Mouse (Mus musculus): ENCODE data around the gene Tnfaip3.
A peak's percentile ranks its signal among the peaks of the same experiment; 100 is the strongest.

Tnfaip3 gene

DNA sequence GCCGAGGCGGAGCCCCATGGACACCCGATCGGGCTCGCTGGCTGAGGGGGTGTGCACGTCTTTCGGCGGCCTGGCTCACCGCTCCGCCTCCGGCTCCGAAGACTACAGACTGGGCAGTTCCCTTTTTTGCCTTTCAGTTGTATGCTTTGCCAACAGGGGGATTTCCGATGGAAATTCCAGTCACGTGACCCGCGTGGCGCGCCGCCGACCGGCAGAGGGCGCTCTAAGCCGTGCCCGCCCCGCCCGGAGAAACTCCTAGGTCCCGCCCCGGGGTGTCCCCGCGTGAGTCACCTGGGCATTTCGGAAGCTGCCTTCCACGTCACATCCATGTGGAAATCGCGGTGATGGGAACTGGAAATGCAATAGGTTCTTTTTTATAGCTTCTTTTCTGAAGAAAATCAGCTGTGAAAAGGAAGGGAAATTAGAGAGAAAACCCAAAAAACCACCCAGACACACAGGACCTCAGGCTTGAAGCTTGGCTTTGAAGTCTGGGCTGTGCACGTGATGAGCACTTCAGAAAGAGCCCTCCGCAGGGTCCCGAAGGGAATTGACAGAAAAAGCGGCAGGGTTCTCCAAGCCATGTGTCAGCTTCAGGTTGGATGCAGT lies at the start of gene Tnfaip3:
Gene Tnfaip3, minus strand, starts transcription at position 401 of the 606 bp plus-strand sequence.
- peak; percentile 96 for DNase-seq (ENCODE audit: low spot score)

DNA sequence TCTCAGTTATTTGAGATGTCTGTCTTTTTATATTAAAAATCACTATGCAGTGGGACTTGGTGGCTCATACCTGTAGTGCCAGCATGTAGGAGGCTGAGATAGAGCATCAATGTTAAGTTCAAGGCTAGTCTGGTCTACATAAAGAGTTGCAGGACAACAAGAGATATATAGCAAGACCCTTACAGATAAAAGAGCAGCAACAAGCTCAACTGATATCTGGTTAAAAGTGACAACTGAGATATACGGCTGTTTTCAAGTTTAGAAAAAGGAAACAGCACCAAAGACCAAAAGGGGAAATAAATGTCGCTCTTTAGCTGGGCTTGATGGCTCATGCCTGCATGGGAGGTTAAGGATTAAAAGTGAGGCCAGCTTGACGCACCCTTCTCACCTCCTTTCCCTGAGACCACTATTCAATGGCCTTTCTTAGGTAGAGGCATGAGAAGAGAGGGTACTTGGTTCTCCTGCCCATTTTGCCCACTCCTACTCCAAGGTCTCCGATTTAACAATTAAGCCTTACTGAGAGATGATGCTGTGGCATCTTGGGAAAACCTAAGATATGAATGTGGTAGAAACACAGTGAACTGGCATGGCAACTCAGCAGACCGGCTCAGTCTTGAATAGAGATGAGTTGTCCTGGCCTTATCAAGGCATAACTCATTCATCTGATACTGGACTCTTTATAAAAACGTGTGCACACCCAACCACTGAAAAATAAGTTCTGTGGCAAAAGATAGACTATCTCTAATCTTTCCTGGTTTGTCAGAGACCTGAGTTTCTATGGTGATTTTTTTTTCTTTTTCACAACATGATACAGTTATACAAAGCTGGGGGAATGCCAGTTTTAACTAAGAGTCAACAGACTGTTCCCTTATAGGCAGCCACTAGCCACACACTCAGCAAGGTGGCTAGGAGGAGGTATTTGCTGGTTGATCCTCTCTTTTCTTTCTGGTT lies 49.5 kb upstream of the Tnfaip3 start:
- DNase-seq (ENCODE audit: low spot score) = no peak

DNA sequence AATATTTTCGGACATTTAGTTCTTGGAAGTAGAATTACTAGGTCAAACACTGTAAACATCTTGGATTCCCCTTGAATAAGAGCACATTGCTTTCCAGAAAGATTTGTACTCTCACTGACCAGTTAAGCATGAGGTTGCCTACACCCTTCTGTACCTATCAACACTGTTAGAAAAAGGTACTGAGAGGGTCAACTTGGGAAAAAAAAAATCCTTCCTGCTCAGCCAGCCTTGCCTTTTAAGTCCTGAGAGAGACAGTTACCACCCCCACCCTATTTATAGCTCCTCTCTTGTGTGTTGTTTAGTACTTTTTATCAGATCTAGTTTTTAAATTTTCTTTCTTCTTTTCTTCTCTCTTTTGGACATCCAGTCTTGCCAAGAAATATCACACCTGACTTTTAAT lies 48.2 kb upstream of the Tnfaip3 start:
- DNase-seq (ENCODE audit: low spot score) = no peak

GRCm38 (mm10) chr10:19063208-19063607 lies 47.8 kb upstream of the Tnfaip3 start:
- no peak for DNase-seq (ENCODE audit: low spot score)

DNA sequence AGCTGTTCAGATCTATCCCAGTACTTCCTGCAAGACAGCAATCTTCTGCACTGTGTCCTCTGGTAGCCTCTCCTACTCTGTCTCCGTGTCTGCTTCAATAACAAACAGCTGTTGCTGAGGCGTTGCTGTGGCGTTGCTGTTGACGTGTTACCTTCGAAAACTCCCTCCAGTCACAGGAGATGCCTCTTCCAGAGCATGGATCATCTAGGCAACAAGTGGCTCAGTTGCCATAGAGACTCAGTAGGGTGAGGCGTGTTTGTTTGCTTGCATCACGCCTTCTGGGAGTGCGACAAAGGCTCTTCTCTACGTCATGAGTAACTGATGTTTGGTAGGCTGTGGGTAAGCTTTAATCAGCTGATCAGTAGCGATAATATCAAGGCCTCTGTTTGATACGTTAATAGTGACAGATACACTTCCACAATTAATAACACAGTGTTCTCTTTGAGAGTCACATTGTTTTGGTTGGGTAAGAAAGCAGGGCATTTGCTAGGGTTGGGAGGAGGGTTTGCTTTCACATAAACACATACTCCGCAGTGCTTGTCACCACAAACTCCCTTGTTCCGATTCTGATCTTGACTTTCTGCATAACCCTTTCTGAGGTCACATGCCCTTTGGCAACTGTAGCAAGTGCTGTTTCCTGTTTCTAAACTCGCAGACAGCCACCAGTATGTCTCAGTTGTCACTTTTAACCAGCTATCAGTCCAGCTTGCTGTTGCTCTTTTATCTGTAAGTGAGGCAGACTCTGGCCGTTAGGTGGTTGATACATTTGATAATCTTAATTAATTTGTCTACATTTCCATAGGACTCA lies 46.8 kb upstream of the Tnfaip3 start:
- peak; percentile 77 for DNase-seq (ENCODE audit: low spot score)

DNA sequence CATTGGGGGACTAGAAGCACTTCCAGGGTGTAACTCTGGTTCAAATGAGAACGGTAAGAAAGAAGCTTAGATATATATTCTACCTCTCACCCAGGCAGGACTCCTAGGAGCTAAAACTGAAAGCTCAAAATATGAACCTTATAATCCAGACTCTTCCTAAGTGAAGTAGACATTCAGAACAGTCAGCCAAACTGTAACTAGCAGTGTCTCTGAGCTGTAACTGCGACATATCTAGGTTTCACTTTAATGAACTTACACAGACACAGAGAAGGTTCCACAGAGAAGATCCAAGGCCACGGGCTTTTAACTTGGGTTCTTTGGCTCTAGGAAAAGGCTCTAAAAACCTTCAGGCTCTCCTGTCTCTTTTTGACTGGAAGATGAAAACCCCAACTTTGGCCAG lies 45.7 kb upstream of the Tnfaip3 start:
- no peak for DNase-seq (ENCODE audit: low spot score)

DNA sequence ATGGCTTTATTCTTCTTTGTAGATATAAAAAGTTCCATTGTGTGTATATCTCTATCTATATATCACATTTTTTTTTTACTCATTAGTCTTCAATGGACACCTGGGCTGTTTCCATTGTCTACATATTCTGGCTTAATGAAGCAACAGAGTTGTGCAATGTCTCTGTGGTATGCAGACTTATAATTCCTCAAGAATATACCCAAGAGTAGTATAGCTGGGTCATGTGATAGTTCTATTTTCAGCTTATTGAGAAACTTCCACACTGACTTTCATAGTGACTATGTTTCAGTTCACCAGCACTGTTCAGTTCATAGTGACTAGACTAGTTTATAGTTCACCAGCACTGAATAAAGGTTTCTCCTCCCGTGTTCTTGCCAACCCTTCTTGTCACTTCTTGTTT lies 38.1 kb upstream of the Tnfaip3 start:
- peak; percentile 23 for DNase-seq (ENCODE audit: low spot score)

DNA sequence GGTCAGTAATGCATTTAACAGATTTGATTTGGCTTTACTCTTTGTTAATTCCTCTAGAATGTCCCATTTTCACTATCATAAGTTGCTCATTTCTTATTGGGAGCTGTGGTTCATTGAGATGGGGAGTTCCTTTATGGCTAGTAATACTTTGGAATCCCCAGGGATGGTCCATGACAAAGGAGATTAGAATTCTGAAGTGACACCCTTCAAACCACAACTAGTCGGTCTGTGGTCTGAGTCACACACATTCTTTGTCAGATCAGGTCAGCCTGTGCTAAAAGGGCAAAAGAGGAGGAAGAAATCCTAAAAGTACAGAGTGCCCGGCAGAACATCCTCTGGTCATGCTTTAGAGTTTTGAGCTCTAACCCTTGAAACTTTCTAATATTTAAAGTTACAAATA lies 30.5 kb upstream of the Tnfaip3 start:
- DNase-seq (ENCODE audit: low spot score) = no peak

GRCm38 (mm10) chr10:19044765-19045516 lies 29.5 kb upstream of the Tnfaip3 start:
- no peak for DNase-seq (ENCODE audit: low spot score)

DNA sequence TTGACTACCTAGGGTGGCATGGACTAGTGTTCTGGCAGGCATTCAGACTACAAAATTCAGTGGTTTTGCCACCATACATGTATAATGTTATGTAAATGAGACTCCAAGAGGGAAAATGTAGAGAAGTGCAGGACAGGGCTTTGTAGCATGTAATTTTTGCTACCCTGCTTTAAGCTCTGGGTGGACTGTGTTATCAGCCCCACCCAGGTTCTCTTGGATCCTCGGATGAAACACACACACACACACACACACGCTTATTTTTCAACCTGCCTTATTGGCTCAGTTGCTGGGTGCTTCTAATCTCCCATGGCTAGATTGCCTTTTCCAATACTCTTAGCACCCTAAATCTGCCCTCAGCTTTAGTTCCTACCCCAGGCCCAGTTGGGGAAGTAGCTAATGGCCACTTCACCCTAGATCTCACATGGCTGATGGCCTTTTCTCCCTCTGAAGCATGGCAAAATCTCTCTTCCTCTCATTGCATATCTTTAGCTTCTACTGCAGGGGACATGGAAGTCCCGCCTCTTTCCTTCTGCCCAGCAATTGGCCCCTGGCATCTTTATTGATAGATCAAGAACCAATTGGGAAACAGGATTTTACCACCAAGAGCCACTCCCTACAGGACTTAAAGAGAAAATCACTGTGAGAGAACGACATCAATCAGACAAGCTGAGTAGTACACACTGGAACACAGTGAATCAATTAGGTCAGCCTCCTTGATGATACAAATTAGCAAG lies 28.2 kb upstream of the Tnfaip3 start:
- DNase-seq (ENCODE audit: low spot score) = peak; percentile 64

DNA sequence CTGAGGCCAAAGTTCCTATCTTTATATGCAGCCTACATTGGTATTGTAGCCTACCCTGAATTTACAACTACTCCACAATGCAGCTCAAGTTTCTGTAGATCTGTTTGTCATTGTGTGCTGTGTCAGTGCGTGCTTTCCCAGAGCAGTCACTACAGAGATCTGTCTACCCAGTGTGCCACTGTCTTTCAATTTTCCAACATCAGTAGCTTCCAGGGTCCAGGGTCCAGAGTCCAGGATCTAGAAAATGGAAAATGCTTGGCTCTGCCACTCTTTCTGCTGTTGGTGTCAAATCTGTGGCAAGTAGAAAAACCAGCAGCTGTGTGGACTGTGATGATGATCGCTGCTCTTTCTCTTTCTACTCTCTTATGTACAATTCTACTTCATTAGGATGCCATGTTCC lies 24.7 kb upstream of the Tnfaip3 start:
- no peak for DNase-seq (ENCODE audit: low spot score)

GRCm38 (mm10) chr10:19034764-19035163 lies 19.3 kb upstream of the Tnfaip3 start:
- no peak for DNase-seq (ENCODE audit: low spot score)

- DNase-seq (ENCODE audit: low spot score) = peak; percentile 23
Observed at GRCm38 (mm10) chr10:19033696-19034095, 18.2 kb upstream of the Tnfaip3 start.

GRCm38 (mm10) chr10:19031875-19032274 lies 16.4 kb upstream of the Tnfaip3 start:
- no peak for DNase-seq (ENCODE audit: low spot score)

GRCm38 (mm10) chr10:19030628-19031027 lies 15.2 kb upstream of the Tnfaip3 start:
- DNase-seq (ENCODE audit: low spot score) = no peak

DNA sequence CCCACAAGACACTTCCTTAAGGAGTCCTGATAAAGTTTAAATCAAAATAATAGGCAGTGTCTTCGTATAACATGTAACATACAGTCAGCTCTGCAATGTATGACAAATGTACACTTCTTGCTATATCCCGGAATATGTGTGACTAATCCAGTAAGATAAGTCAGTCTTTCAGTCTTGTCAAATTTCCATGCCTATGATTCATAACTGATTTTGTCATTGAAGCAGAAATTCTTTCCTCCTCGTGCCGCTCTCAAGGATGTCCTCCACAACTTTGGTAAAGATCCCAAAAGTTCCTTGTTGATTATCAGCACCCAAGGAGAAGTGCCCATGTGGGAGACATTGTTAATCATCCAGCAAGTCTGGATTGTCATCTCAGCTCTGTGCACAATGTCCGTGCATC lies 11.3 kb upstream of the Tnfaip3 start:
- DNase-seq (ENCODE audit: low spot score) = no peak

GRCm38 (mm10) chr10:19024353-19024752 lies 8.9 kb upstream of the Tnfaip3 start:
- no peak for DNase-seq (ENCODE audit: low spot score)

- no peak for DNase-seq (ENCODE audit: low spot score)
Observed at GRCm38 (mm10) chr10:19023622-19024326, 8.3 kb upstream of the Tnfaip3 start.

DNA sequence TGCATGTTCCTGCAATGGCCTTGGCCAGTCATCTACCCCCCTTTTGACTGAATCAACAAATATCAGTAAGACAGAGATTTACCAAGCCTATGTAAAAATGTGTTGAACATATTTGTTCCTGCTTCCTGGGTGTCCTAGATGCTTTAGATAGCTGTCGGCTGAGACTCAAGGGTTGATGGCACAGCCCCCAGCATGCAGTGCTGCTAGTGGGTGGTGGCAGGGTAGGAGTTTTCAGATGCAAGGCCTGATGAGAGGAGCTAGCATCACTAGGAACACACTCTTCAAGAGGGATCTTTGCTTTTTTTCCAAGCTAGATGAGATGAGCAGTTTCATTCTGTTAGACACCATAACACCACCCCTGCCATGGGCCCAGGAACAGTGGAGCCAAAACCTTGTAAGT lies 6.8 kb upstream of the Tnfaip3 start:
- DNase-seq (ENCODE audit: low spot score) = no peak

DNA sequence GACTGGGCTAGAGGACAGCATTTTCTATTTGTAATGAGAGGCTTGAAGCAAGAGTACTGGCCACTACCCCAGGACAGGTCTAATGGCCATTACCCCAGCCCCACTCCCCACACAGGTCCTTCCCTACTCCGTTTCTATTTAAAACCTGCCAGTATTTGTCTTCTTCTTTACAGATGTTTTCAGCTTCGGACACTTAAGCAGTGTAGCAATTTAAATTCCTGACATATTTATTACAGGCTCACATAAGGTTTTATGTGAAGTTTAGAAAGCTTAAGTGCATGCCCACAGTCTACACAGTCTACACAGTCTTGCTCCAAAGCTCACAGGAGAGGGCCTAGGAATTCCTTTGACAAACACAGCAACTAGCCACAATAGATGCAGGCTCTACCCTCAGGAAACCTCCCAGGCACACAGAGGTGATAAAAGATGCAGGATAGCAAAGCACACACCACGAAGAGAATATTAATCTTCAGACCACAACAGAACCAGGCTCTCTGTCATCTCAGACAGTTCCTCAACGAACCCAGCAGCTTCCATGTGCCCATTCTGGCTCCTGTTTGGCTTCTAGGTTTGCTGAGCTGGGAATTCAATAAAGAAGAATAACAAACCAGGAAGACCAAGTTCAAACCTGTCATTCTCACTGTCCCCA lies 1.5 kb upstream of the Tnfaip3 start:
- no peak for DNase-seq (ENCODE audit: low spot score)
